Mouse (Mus musculus) neural tube, embryonic 13.5 days (tissue): ENCODE measurements around the gene Asic2. TPM values are rescaled to one million over a fixed set of nuclear protein-coding genes. Genes with fewer than 3 reads are reported as not detected.

Experiments used
- ATAC-seq: fragments of 200-750 bp; cut with Nextera tagmentation; 2 replicates; pipeline ENCODE4 v1.8.0; 2017; ENCODE audit warnings: low read depth, mild to moderate bottlenecking, moderate TSS enrichment, moderate library complexity
- H3K27ac ChIP-seq: fragments of 300-500 bp; sonication (generic); replicated peaks from 2 replicates; pipeline ENCODE4 v1.5.1; 2015; ENCODE audit warnings: moderate library complexity, mild to moderate bottlenecking, inconsistent platforms
- H3K27me3 ChIP-seq: fragments of 300-500 bp; sonication (generic); 2 replicates; pipeline ENCODE4 v1.6.1; 2015; ENCODE audit warnings: mild to moderate bottlenecking, inconsistent platforms
- H3K36me3 ChIP-seq: fragments of 300-500 bp; sonication (generic); 2 replicates; pipeline ENCODE4 v1.6.1; 2015; ENCODE audit warnings: mild to moderate bottlenecking, inconsistent platforms
- H3K4me1 ChIP-seq: fragments of 300-500 bp; sonication (generic); replicated peaks from 2 replicates; pipeline ENCODE4 v1.6.1; 2015; ENCODE audit warnings: inconsistent platforms
- H3K4me2 ChIP-seq: fragments of 300-500 bp; sonication (generic); 2 replicates; pipeline ENCODE4 v1.6.1; 2015; ENCODE audit warnings: inconsistent platforms, mild to moderate bottlenecking, moderate library complexity
- H3K4me3 ChIP-seq: fragments of 300-500 bp; sonication (generic); 2 replicates; pipeline ENCODE4 v1.5.1; 2015; ENCODE audit warnings: mild to moderate bottlenecking, inconsistent platforms
- H3K9ac ChIP-seq: fragments of 300-500 bp; sonication (generic); 2 replicates; pipeline ENCODE4 v1.6.1; 2015; ENCODE audit warnings: moderate library complexity, mild to moderate bottlenecking, inconsistent platforms
- H3K9me3 ChIP-seq: fragments of 300-500 bp; sonication (generic); 2 replicates; pipeline ENCODE4 v1.6.1; 2016; ENCODE audit warnings: inconsistent platforms
- WGBS: fragments of 180-500 bp; shearing (Covaris S2); methylation state at CpG from one replicate; pipeline ENCODE4 v1.1.7; 2015; 5-methylcytosine and 5-hydroxymethylcytosine counted together
- polyA plus RNA-seq: library from polyadenylated mRNA; unstranded; fragments of >200 nt; fragmentation: Nextera tagmentation; extraction: Ambion mirVana; gene quantifications from 2 replicates; pipeline ENCODE4 v1.2.1, GENCODE M21; 2015

The Asic2 gene
- polyA plus RNA-seq, 1 experiment from 2014 or later, result 9.1 TPM

DNA sequence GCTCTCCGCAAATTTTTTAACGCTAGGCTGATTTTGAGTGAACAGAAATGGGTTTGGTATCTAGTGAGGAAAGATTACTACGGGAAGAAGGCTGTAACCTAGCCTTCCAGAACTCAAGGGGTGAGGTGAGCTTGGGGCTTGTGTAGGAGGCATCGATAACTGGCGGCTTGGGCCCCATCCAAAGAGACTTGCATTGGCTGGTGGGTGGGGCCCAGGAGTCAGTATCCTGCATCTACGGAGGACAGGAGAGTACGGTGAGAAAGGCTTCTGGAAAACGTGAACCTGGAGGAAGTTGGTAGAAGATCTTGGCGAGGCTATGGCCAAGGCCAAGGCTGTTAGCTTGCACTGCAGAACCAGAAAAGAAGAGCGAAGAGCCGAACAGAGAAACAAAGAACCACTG, 1113.8 kb downstream of the Asic2 start:
- ATAC-seq, result no peak
- Histone ChIP-seq H3K4me3 (no peak overlapping the region), H3K27me3 (0 out of 2 replicates have a peak, but pooled peaks cover 6% of the 10 kb centered on the region), H3K4me1 (peaks cover 3% of the 10 kb centered on the region; the same call in 1 of the 2 replicates), H3K36me3 (no peaks in the 10 kb centered on the region), H3K4me2 (no peak overlapping the region), H3K27ac (no peak overlapping the region), H3K9ac (no peak overlapping the region), H3K9me3 (no peaks in the 10 kb centered on the region)
- 89% methylated on average over 11 of the region's 11 CpGs for WGBS

DNA sequence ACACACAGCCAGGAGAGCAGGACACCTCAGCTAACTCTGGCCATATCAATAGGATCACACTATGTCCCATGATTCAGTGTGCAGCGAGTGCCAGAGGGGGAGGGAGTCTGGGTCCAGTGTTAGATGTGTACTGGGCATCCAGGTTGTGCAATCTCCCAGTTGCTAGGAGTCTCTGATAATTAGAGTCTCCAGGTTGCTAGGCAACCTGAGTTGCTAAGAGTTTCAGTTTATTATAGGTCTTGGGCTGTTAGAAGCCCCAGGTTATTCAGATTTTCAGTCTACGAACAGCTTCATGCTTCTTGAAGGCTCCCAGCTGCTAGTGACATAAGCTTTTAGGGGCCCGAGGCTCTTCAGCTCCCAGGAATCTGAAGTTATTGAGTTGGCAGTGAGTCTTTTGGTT, 1115.2 kb downstream of the Asic2 start:
- Histone ChIP-seq H3K4me3 (no peak overlapping the region), H3K9me3 (no peaks in the 10 kb centered on the region), H3K36me3 (no peaks in the 10 kb centered on the region), H3K4me1 (peaks cover 3% of the 10 kb centered on the region; the same call in 1 of the 2 replicates), H3K27me3 (0 out of 2 replicates have a peak, but pooled peaks cover 6% of the 10 kb centered on the region), H3K27ac (no peak overlapping the region), H3K9ac (no peak overlapping the region), H3K4me2 (no peak overlapping the region)
- ATAC-seq, result no peak
- WGBS, result 58% methylated on average over 3 of the region's 3 CpGs

DNA sequence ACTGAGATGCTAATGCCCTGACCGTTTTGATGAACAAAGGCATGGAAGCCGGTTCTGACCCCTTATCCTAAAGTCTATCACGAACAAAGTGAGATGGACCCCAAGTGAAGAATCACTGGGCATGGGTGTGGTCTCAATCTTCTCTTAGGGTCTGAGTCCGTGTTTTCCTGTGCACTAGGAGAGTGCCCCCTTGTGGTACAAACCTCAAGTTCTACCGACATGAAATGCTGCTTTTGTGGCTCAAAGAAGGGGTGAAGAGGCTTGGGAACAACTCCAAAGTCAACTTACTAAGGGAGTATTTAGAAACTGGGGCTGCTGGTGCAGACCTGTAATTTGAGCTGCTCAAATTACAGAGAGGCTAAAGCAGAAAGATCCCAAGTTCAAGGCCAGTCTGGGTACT, 1116.4 kb downstream of the Asic2 start:
- Histone ChIP-seq H3K9ac (no peak overlapping the region), H3K36me3 (no peaks in the 10 kb centered on the region)
- WGBS, result 47% methylated on average over 5 of the region's 5 CpGs

DNA sequence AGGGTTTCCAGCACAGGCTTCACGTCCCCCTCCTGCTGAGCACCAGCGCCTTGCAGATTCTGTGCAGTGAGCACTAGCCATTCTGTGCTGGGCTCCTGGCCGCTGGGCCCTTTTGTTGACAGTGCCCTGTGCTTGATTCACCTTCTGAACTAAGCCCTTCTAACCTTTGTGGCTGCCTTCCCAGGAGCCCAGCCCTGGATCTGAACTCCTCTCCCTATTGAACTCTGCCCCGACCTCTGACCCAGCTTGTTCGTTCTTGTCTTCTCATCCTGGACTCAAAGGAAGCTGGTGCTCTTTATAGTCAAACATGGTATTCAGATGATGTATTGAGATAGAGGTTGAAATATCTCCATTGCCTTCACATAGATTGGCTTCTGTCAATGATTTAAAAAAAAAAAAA, 1120.1 kb downstream of the Asic2 start:
- no peaks in the 10 kb centered on the region for H3K27me3 ChIP-seq
- H3K4me1 ChIP-seq, result peaks cover 3% of the 10 kb centered on the region; the same call in 1 of the 2 replicates
- WGBS, result 53% methylated on average over 5 of the region's 5 CpGs
- no peak overlapping the region for H3K27ac ChIP-seq
- no peaks in the 10 kb centered on the region for H3K9me3 ChIP-seq
- H3K9ac ChIP-seq, result no peak overlapping the region
- ATAC-seq, result no peak
- no peak overlapping the region for H3K4me3 ChIP-seq
- H3K36me3 ChIP-seq, result no peaks in the 10 kb centered on the region
- H3K4me2 ChIP-seq, result no peak overlapping the region

More for the DNA sequence above, 1116.4 kb downstream of the Asic2 start:
- no peak overlapping the region for H3K4me3 ChIP-seq
- ATAC-seq, result no peak
- peaks cover 3% of the 10 kb centered on the region; the same call in 1 of the 2 replicates for H3K4me1 ChIP-seq
- H3K27me3 ChIP-seq, result 0 out of 2 replicates have a peak, but pooled peaks cover 6% of the 10 kb centered on the region
- no peak overlapping the region for H3K27ac ChIP-seq
- H3K9me3 ChIP-seq, result no peaks in the 10 kb centered on the region
- H3K4me2 ChIP-seq, result no peak overlapping the region

DNA sequence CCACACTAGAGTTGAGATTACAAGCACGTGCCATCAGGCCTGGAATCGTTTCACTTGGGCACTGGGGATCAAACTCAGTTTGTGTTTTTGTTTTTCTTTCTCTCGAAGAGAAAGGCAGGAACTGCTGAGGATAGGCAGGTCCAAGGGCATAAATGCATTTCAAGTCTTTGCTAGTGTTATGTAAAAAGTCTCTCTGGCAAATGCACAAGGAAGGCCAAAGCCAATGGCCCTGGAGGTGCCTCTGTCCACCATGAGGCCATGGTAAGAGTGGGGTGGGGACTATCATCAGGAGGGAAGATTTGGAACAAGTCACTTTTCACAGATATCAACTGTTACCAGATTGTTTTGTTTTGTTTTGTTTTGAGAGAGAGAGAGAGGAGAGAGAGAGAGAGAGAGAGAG, 1122.1 kb downstream of the Asic2 start:
- H3K4me2 ChIP-seq, result no peak overlapping the region
- no peaks in the 10 kb centered on the region for H3K27me3 ChIP-seq
- no peak for ATAC-seq
- WGBS, result 59% methylated on average over 3 of the region's 3 CpGs
- no peak overlapping the region for H3K27ac ChIP-seq
- H3K9me3 ChIP-seq, result no peaks in the 10 kb centered on the region
- no peaks in the 10 kb centered on the region for H3K36me3 ChIP-seq
- no peaks in the 10 kb centered on the region for H3K4me1 ChIP-seq
- H3K4me3 ChIP-seq, result no peak overlapping the region
- no peak overlapping the region for H3K9ac ChIP-seq

DNA sequence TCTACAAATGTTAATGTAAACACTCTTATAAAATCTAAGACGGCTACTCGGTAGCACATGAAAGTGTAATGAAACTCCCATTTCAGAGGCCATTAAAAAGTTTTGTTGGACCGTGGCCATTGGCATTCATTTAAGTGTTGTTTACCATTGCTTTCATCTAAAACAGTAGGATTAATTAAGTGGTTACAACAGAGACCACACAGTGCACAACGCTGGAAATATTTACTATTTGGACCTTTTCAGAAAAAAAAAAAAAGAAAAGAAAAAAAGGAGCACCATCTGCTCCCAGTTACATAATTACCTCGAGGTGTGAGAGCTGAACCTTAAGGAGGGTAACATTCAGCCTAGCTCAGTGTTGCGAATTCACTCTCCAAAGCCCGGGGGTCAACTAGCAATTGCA, 1122.8 kb downstream of the Asic2 start:
- Histone ChIP-seq H3K4me1 (no peaks in the 10 kb centered on the region), H3K27me3 (no peaks in the 10 kb centered on the region), H3K9ac (no peak overlapping the region), H3K9me3 (no peaks in the 10 kb centered on the region), H3K36me3 (no peaks in the 10 kb centered on the region), H3K4me3 (no peak overlapping the region), H3K27ac (no peak overlapping the region), H3K4me2 (no peak overlapping the region)
- ATAC-seq, result no peak
- WGBS, result 55% methylated on average over 7 of the region's 7 CpGs

DNA sequence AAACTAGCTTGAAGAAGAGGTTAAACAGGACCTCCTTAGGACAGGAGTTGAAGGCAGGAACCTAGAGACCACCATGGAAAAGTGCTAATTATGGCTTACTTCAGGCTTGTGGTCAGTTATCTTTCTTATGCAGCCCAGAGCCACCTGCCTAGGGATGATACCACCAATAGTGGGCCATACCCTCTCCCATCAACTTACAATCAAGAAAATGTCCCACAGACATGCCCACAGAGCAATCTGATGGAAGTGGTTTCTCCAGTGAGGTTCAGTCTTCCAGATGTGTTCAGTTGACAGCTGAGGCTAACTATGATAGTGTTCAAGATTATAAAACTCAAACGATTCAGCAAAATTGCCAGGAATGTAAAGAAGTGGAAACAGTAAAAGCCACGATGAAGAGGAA, 1124.8 kb downstream of the Asic2 start:
- no peak for ATAC-seq
- 93% methylated on average over 2 of the region's 2 CpGs for WGBS
- H3K27ac ChIP-seq, result no peak overlapping the region
- H3K36me3 ChIP-seq, result no peaks in the 10 kb centered on the region
- H3K9me3 ChIP-seq, result no peaks in the 10 kb centered on the region
- no peaks in the 10 kb centered on the region for H3K27me3 ChIP-seq
- H3K4me1 ChIP-seq, result no peaks in the 10 kb centered on the region
- no peak overlapping the region for H3K4me2 ChIP-seq
- no peak overlapping the region for H3K4me3 ChIP-seq
- H3K9ac ChIP-seq, result no peak overlapping the region

DNA sequence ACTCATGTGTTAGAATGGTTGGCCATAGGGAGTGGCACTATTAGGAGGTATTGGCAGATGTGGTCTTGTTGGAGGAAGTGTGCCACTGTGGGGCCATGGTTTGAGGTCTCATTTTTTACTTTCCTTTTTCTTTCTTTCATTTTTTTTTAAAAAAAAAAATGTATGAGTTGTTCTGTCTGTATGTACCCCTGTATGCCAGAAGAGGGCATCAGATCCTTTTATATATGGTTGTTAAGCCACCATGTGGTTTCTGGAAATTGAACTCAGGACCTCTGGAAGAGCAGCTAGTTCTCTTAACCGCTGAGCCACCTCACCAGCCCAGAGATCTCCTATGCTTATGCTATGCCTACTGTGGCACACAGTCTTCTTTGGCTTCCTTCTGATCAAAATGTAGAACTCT, 1129.5 kb downstream of the Asic2 start:
- H3K9me3 ChIP-seq, result no peaks in the 10 kb centered on the region
- no peak overlapping the region for H3K4me3 ChIP-seq
- no peak overlapping the region for H3K4me2 ChIP-seq
- H3K27me3 ChIP-seq, result 0 out of 2 replicates have a peak, but pooled peaks cover 4% of the 10 kb centered on the region
- H3K27ac ChIP-seq, result no peak overlapping the region
- no peak overlapping the region for H3K9ac ChIP-seq
- no peaks in the 10 kb centered on the region for H3K4me1 ChIP-seq
- H3K36me3 ChIP-seq, result no peaks in the 10 kb centered on the region
- no peak for ATAC-seq
- WGBS, result 69% methylated on average over 1 of the region's 1 CpGs

DNA sequence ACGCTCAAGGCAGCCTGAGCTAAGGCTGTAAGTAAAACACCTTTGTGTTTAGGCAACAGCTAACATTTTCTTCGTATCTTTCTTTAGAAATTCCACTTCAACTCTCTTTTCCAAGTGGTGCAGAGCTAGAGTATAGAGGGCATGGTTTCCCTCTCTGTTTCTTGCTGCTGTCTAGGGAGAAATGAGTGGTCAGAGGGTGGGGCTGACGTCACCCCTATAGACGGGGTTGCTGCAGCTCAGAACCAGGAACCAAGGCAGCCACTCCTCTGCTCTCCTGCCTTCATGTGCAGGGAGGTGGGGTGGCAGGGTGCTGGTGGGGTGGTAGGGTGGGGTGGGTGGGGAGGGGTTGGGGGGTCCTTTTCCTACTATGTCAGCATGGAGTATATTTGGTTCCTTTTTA, 1132.4 kb downstream of the Asic2 start:
- peaks cover 9% of the 10 kb centered on the region; the same call in 1 of the 2 replicates for H3K4me1 ChIP-seq
- WGBS, result 75% methylated on average over 4 of the region's 4 CpGs
- ATAC-seq, result no peak

DNA sequence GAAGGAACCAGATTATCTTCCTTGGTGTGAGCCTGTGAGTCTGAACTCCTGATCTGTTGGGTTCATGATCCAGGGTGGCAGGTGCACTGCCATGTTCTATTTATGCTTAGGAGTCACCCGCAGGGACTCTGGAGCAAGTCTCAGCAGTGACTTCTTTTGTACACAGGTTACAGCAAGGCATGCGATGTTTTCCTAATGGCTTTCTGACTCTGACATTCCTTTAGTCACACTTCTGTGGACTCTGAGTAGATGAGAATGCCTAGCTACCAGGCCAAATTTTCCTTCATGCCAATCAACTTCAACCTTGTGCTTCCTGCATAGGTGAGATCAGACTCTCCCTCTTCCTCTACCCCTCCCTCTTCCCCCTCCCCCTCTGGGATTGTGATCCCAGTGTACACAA, 1132.9 kb downstream of the Asic2 start:
- Histone ChIP-seq H3K27ac (no peak overlapping the region), H3K4me3 (no peak overlapping the region), H3K9me3 (no peaks in the 10 kb centered on the region), H3K9ac (no peak overlapping the region), H3K4me2 (no peak overlapping the region), H3K36me3 (no peaks in the 10 kb centered on the region), H3K27me3 (0 out of 2 replicates have a peak, but pooled peaks cover 4% of the 10 kb centered on the region), H3K4me1 (peaks cover 9% of the 10 kb centered on the region; the same call in 1 of the 2 replicates)
- 85% methylated on average over 2 of the region's 2 CpGs for WGBS
- no peak for ATAC-seq

More for the DNA sequence above, 1132.4 kb downstream of the Asic2 start:
- Histone ChIP-seq H3K4me3 (no peak overlapping the region), H3K36me3 (no peaks in the 10 kb centered on the region), H3K9me3 (no peaks in the 10 kb centered on the region), H3K27ac (no peak overlapping the region), H3K9ac (no peak overlapping the region), H3K27me3 (0 out of 2 replicates have a peak, but pooled peaks cover 4% of the 10 kb centered on the region), H3K4me2 (no peak overlapping the region)

Other genes with a start within 250 kb of the Asic2 start
- gene 5530401A14Rik, start 107.8 kb downstream of the Asic2 start, polyA plus RNA-seq, result 0.27 and 0.37 TPM in 2 replicates
- gene Ccl2, start 67.1 kb upstream of the Asic2 start, polyA plus RNA-seq, result 2.6 and 3.1 TPM in 2 replicates
- not detected in 2 replicates for gene Gm17268, start 70.1 kb upstream of the Asic2 start, polyA plus RNA-seq
- gene Ccl7, start 77.3 kb upstream of the Asic2 start, polyA plus RNA-seq, result 1.3 and 3.1 TPM in 2 replicates
- 1.1 and 1.4 TPM in 2 replicates for gene Ccl11, start 89.4 kb upstream of the Asic2 start, polyA plus RNA-seq
- gene Ccl12, start 133.4 kb upstream of the Asic2 start, polyA plus RNA-seq, result 1.3 and 3.6 TPM in 2 replicates
- not detected in 2 replicates for gene Ccl8, start 146.7 kb upstream of the Asic2 start, polyA plus RNA-seq